Mouse (Mus musculus) G1E (cell line): Measurements from ENCODE around the gene Rac3.

Experiments
- CTCF ChIP-seq: IDR thresholded peaks from 2 replicates; pipeline ENCODE4 v1.5.1; 2012; ENCODE audit warnings: low read depth, low read length, inconsistent platforms, mixed read lengths
- GATA1 ChIP-seq: IDR thresholded peaks from 2 replicates; pipeline ENCODE4 v1.6.1; 2012; ENCODE audit warnings: borderline replicate concordance, low read length, inconsistent platforms, mixed read lengths
- GATA2 ChIP-seq: IDR thresholded peaks from 2 replicates; pipeline ENCODE4 v1.6.1; 2012; ENCODE audit warnings: low read depth, low read length, inconsistent platforms, borderline replicate concordance
- POLR2AphosphoS5 ChIP-seq: IDR thresholded peaks from 2 replicates; pipeline ENCODE4 v1.6.1; 2012; ENCODE audit warnings: low read depth, low read length, inconsistent platforms; ENCODE audit not compliant: insufficient replicate concordance
- TAL1 ChIP-seq: conservative IDR thresholded peaks from 2 replicates; pipeline ENCODE4 v1.6.1; 2012; ENCODE audit warnings: low read depth, low read length, inconsistent platforms, mixed read lengths

DNA sequence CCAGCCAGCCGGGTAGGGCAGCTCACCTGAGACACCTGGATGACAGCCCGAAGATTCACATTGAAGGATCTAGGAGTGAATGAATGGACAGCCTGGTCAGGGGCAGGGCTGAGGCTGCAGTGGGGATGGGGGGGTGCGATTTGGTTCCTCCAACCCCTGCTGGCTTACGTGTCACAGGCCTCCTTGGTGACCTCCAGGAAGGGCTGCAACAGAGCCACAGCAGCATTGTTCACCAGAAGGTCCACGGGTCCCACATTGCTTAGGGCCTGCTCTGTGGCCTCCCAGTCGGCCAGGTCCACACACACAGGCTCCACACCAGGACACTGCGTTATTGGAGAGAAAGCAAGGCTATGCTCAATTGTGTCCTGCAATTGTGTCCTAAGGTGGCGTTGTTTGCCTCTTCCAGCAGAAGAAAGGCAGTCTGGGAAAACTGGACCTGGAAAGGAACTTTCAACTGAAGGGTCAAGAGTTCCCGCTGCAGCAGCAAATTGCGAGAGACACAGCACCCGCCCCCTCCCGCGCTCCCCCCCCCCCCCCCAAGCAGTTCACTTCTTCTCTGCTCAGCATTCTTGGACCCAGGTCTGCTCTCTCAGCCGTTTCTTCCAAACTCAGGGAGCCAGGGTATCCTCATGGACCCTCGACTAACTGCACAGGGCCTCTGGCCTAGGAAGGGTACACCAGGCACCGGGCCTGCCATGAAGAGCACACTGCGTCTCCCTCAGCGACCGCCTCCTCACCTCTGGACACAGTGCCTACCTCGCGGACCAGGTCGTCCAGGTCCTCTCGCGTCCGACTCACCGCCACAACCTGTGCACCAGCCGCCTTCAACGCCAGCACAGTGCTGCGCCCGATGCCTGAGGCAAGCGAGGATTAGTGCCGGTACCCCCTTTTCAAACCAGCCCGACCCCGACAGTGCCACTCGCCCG lies 5.2 kb downstream of the Rac3 start:
- no peak for TF ChIP-seq CTCF
- no peak for TF ChIP-seq GATA1
- no peak for TF ChIP-seq TAL1
- no peak for TF ChIP-seq POLR2AphosphoS5
- no peak for TF ChIP-seq GATA2
